Mouse (Mus musculus) mature B cell (primary cell): ENCODE measurements around the gene Mvb12a.

ENCODE experiments used
- in situ Hi-C: fragments of 300-500 bp; cut with MboI; formaldehyde crosslinking; loops from 2 replicates; pipeline ENCODE4 v1.14.3; 2019

The Mvb12a gene

DNA sequence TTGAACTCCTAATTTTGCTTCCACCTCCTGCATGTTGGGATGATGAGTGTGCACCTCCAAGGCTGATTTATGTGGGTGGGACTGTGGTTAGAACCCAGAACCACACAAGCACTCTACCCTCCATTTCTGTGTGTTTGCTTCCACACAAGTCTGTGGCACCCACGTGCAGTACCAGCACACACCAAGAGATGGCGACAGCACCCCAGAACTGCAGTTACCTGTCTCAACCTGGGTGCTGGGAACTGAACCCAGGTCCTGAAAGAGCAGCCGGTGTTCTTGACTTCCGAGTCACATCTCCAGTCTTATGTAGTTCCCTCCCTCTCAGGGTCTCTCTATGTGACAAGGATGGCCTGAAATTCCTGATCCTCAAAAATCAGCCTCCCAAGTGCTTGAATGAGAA, 21.3 kb downstream of the Mvb12a start:
- in situ Hi-C loops: loop anchor here (5.0 kb wide), 1 partner anchor 68 kb away; no protein-coding TSS in a partner anchor

GRCm38 (mm10) chr8:71566501-71566900, 23.8 kb downstream of the Mvb12a start, which contains the start of gene Nxnl1:
TSS of gene Nxnl1 (minus strand) at chr8:71566601.
- in situ Hi-C loops: no loop called here

DNA sequence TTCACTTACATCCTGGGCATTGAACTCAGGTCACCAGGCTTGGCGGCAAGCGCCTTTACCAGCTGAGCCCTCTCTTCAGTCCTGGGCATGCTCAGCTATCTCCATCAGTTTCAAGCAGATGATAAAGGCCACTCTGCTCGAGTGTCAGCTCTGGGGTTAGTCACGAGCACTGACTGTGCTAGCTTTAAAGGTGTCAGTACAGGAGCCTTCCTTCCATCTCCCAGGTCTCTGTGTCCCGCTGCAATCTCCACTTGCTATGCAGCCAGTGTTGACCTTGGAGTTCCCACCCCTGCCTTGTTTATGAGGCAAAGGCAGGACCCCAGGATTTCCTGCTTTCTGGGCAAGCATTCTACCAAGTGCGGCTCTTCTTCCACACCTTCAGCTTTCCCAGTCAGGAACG, 24.9 kb downstream of the Mvb12a start:
- in situ Hi-C loops: no loop called here

DNA sequence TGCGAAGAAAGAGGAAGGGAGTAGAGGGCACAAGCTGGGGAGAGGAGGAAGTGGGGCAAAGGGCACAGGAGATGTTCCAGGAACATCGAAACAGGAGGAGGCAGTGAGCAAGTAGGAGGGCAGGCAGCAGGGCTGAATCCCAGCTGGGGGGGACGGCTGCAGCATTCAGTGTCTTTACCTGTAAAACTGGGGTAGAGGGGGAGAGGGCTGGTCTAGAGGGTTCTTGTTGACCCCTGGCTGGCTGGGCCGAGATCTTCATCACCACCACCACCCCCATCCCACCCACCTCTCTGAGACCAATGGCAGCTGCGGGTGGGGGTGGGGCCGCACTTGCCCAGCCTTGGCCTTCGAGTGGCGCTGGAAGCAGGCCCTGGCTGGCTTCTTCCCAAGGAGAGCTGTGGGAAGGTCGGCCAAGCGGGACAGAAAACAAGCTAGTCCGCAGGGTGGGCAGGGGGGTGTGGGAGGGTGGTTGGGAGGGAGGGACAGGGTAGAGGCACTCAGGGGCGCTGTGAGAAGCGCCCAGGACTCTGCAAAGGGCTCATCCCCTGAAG, 25.7 kb downstream of the Mvb12a start, which contains the start of gene Slc27a1:
Slc27a1 (plus strand) TSS at position 496 of the 551 bp plus-strand sequence.
- in situ Hi-C loops: no loop called here

- in situ Hi-C loops: no loop called here
Observed at GRCm38 (mm10) chr8:71568941-71569340, 26.2 kb downstream of the Mvb12a start.

DNA sequence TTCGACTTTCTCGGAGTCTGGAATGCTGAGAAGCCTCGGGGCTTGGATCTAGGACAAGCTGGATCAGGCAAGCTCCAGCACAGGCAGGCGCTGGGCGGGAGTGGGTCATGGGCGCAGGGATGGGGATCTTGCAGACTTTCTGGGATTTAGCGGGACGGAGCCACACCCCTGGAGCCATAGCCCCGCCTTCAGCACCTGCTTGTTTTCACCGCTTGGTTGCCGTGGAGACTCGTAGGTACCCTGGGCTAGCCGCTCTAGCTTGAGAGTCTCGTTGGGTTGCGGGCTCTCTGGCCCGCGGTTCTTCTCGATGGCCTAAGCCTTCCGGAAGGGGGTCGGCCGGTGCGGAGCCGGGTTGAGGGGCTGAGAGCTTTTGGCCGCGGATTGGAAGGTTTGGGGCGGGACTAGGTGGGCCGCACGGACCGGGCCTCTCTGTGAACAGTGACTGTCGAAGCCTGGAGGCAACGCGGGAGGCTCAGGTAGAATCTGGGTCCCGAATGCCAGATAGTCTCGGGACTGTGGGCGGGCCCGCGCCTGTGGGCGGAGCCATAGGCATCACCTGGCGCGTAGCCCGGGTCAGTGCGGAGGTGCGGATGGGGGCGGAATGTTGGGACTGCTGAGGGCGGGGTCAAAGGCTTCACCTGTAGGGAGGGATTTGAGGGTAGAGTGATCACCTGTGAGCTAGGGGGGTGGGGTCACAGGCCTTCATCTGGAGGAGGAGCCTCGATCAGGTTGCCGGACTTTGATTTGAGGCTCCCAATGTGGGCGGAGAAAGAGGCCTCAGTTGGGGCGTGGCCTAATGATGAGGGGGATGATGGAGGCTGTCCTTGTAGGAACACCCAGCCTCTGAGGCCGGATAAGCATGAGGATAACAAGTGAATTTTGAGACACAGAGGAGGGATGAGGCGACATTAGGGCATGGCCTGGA, 26.9 kb downstream of the Mvb12a start:
- in situ Hi-C loops: no loop called here

DNA sequence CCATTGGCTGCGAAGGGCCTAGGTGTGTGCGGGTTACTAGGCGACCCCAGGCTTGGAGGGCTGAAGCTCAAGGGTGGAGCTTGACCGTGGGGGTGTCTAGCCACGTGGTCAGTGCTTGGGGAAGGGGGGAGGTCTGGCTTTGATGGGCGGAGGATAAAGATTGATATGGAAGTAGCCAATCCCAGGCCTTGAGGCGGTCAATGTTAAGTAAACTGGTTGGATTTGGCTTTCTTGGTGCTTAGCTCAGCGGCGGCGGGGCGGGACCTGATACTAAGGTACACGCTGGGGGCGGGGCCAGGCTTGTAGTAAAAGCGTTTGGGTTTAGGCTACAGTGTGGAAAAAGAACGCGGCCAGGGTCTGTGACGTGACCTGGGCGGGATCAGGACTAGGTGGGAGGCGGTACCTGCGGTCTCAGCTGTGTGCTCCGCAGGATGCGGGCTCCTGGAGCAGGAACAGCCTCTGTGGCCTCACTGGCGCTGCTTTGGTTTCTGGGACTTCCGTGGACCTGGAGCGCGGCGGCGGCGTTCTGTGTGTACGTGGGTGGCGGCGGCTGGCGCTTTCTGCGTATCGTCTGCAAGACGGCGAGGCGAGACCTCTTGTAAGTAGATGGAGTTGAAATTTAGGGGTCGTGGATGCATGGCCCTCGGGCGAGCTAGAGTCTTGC, 27.7 kb downstream of the Mvb12a start:
- in situ Hi-C loops: no loop called here

- in situ Hi-C loops: no loop called here
Observed at GRCm38 (mm10) chr8:71572077-71572476, 29.4 kb downstream of the Mvb12a start.

DNA sequence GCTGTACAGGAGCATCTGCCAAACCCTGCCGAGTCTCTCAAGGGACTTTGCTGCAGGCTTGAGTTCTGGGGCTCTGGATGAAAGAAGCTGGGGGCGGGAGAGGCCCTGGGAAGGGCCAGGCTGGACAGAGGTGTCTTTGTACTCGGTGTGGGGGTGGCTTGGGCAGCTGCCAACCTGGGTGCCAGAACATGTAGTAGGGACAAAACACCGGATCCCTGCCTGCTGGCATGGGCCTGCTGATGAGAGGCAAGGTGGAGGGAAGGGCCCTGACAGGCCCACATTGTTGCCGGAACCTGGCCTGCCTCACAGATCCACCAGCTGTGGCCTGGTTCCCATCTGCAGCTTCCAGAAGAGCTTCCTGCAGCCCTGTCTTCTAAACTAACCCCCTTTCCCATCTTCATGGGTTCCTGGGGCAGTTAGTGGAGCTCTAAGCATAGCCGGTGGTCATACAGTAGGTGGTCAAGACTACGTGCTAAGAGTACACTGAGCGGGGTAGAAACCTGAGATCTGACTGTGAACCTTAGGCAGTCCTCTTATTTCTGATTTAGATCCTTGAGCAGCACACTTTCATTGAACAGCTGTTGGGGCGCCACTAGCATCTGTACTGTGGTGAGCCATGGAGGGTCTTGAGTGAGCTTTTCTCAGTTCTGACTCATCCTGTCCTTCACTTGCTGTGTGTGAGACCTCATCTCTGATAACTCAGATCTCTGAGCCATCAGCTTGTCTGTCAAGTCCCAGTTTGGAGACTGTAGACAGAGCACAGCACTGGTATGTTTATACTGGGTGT, 30.3 kb downstream of the Mvb12a start:
- in situ Hi-C loops: no loop called here

DNA sequence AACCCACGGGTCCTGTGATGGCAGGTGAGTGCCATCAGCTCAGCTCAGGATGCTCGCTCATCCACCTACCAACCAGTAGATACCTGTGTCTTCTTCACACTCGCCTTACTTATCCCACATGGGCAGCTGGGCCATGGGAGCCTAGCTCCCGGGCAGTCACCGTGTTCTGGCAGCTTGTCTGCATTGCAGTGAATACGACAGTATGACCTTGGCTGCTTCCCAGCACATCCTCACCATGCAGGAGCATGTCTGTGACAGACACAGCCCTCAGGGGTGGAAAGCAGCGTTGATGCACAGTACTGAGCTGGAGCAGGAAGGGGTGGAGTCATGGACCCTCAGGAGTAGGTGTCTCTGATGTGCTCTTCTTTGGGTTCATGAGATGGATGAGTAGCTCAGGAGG, 31.7 kb downstream of the Mvb12a start:
- in situ Hi-C loops: no loop called here

GRCm38 (mm10) chr8:71575020-71575419, 32.3 kb downstream of the Mvb12a start:
- in situ Hi-C loops: no loop called here

GRCm38 (mm10) chr8:71577856-71578387, 35.2 kb downstream of the Mvb12a start:
- in situ Hi-C loops: no loop called here

DNA sequence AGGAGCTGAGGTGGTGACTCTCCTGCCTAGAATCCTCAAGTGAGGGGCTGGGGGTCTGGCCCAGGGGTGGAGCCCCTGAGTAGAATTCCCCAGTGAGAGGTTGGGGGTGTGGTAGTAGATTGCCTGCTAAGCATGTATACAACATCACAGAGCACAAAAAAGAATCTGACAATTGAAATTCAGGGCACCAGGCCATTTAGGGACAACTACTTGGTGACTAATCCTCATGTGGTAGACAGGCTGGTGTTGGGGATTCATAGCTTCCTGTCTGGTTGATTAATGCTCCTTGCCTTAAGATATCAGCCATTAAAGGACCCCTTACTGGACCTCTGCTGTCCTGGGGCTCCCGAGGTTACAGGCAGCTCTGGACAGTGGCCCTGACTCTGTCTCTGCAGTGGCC, 36.3 kb downstream of the Mvb12a start:
- in situ Hi-C loops: no loop called here

GRCm38 (mm10) chr8:71579476-71579875, 36.8 kb downstream of the Mvb12a start:
- in situ Hi-C loops: no loop called here

GRCm38 (mm10) chr8:71580201-71580600, 37.5 kb downstream of the Mvb12a start:
- in situ Hi-C loops: no loop called here

GRCm38 (mm10) chr8:71586891-71587290, 44.2 kb downstream of the Mvb12a start:
- in situ Hi-C loops: no loop called here

GRCm38 (mm10) chr8:71588762-71589161, 46.0 kb downstream of the Mvb12a start:
- in situ Hi-C loops: no loop called here

DNA sequence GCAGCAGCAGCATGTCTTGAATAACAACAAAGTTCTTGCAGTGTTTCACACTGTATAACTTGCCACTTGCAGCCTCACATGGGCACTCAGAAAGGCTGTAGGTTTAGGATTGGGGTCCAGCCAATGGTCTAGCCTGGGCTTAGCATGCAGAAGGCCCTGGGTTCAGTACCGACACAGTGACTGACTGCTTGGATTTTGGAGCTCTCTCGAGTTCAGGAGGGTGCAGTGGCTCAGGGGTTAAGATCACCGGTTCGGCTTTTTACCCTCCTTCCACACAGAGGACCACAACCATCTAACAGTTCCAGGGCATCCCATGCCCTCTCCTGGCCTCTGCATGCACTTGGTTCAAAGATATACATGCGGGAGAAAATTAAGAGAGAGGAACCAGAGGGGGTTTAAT, 48.3 kb downstream of the Mvb12a start:
- in situ Hi-C loops: no loop called here

DNA sequence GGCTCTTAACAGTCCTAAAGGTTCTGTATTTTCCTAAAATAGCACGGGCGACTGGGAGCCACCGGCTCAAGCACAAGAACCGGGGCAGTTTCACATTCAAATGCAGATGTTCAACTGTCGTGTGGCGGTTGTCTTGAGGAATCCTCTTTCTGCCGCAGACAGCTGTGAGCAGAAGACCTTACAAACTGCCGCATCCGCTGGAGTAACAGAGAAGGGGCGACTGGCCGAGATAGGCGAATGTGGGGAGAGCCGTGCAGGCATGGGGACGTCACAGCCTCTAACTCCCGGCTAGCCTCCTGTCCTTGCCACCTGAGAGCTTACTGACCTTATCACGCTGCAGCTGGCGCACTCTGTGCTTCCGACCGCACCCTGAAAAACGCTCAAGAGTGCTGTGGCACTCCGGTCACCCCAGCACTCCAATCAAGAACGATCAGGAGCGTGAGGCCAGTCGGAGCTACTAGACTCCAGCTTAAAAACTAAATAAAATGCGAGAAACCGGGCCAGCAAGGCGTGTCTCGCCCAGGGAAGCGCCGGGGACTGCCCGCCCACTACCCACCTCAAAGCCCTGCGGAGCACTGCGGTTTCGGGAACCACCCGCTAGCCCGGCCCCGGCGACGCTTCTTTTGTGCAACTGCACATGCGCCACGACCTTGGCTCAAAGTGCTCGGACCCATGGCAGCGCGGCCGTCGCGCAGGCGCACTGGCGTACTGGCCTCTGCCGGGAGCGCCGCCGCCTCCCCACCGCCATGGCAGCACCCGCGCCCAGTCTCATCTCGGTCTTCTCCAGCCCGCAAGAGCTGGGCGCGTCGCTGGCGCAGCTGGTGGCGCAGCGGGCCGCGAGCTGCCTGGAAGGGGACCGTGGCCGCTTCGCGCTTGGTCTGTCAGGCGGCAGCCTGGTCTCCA, 49.0 kb downstream of the Mvb12a start, which contains the start of gene Pgls:
Pgls (plus strand) TSS at position 706 of the 903 bp plus-strand sequence.
- in situ Hi-C loops: no loop called here
